Mouse (Mus musculus) liver, postnatal 0 days (tissue): Measurements from ENCODE around the gene Rasal1. TPM values are rescaled to one million over a fixed set of nuclear protein-coding genes. Genes with fewer than 3 reads are reported as not detected.
A peak's percentile ranks its signal among the peaks of the same experiment; 100 is the strongest.

ENCODE experiments used
- ATAC-seq: fragments of 200-750 bp; cut with Nextera tagmentation; 2 replicates; pipeline ENCODE4 v1.8.0; 2017; ENCODE audit warnings: mild to moderate bottlenecking, moderate library complexity
- DNase-seq: peaks from one replicate; pipeline ENCODE4 v3.0.0-alpha.2; 2016
- H3K27ac ChIP-seq: fragments of 300-500 bp; sonication (generic); 2 replicates; pipeline ENCODE4 v1.5.1; 2014; ENCODE audit warnings: antibody characterized with exemption, moderate library complexity, mild to moderate bottlenecking, low read depth
- H3K27me3 ChIP-seq: fragments of 300-500 bp; sonication (generic); 2 replicates; pipeline ENCODE4 v1.6.1; 2014; ENCODE audit warnings: low read length, control low read depth, mixed read lengths; ENCODE audit not compliant: insufficient read depth
- H3K36me3 ChIP-seq: fragments of 300-500 bp; sonication (generic); replicated peaks from 2 replicates; pipeline ENCODE4 v1.6.1; 2014; ENCODE audit warnings: mild to moderate bottlenecking, control low read depth, low read length, moderate library complexity, mixed read lengths; ENCODE audit not compliant: insufficient read depth
- H3K4me1 ChIP-seq: fragments of 300-500 bp; sonication (generic); 2 replicates; pipeline ENCODE4 v1.6.1; 2014; ENCODE audit warnings: antibody characterized with exemption, mild to moderate bottlenecking, control low read depth; ENCODE audit not compliant: insufficient read depth
- H3K4me2 ChIP-seq: fragments of 300-500 bp; sonication (generic); 2 replicates; pipeline ENCODE4 v1.6.1; 2014; ENCODE audit warnings: low read depth, mild to moderate bottlenecking, low read length, moderate library complexity, mixed read lengths
- H3K4me3 ChIP-seq: fragments of 300-500 bp; sonication (generic); 2 replicates; pipeline ENCODE4 v1.5.1; 2014; ENCODE audit warnings: low read depth, low read length
- H3K9ac ChIP-seq: fragments of 300-500 bp; sonication (generic); replicated peaks from 2 replicates; pipeline ENCODE4 v1.6.1; 2014; ENCODE audit warnings: mild to moderate bottlenecking, moderate library complexity
- H3K9me3 ChIP-seq: fragments of 300-500 bp; sonication (generic); 2 replicates; pipeline ENCODE4 v1.6.1; 2016; ENCODE audit warnings: mild to moderate bottlenecking, control low read depth, low read length, mixed read lengths
- CTCF ChIP-seq: sonication (generic); IDR thresholded peaks from 2 replicates; pipeline ENCODE4 v1.5.1; 2016; ENCODE audit warnings: antibody characterized with exemption, low read depth
- EP300 ChIP-seq: IDR thresholded peaks from 2 replicates; pipeline ENCODE4 v1.6.1; 2016; ENCODE audit warnings: antibody characterized with exemption, low read depth, mild to moderate bottlenecking
- WGBS: fragments of 180-500 bp; shearing (Covaris S2); extraction: QIAGEN DNeasy Blood & Tissue Kit; methylation state at CpG from one replicate; pipeline ENCODE4 v1.1.7; 2014; ENCODE audit not compliant: insufficient replicate concordance; 5-methylcytosine and 5-hydroxymethylcytosine counted together
- polyA plus RNA-seq: library from polyadenylated mRNA; unstranded; fragments of >200 nt; fragmentation: Nextera tagmentation; extraction: Ambion mirVana; gene quantifications from 2 replicates; pipeline ENCODE4 v1.2.1, GENCODE M21; 2015

Gene Rasal1
- polyA plus RNA-seq, 1 experiment from 2014 or later, result 0.20 TPM

DNA sequence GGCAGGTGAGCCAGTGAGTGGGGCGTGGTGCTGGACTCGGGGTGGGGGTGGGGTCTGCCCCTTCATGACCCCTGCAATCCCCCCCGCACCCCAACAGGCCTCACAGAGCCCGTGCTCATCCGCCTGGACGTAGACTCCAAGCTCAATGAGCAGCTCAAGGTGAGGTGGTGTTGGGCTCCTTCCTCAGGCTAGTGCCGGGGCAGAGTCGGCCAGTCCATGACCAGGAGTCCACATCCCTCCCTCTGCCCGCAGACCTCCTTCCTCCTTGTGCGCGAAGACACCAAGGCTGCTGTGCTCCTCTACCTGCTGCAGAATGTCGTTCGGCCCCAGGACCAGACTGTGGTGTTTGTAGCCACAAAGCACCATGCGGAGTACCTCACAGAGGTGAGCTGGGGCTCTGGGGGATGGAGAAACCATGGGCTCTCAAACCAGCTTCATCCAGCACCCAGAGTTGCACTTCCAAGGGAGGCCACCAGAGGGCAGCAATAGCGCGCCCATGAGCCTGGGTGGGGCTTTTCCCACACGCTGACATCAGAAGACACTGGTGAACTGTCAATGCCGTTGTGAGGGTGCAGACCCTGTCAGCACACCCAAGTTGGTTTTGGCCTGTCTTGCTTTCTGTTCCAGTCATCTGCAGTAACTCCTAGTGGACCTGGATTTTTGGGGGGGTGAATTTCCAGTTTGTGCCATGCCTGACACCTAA lies 28.1 kb upstream of the Rasal1 start:
- Histone ChIP-seq H3K36me3 (peaks cover 83% of the 10 kb centered on the region), H3K9me3 (no peaks in the 10 kb centered on the region), H3K4me3 (no peak overlapping the region), H3K27ac (0 out of 2 replicates have a peak overlapping the region, but pooled peaks have one; percentile 77), H3K27me3 (no peaks in the 10 kb centered on the region), H3K9ac (no peak overlapping the region), H3K4me2 (no peak overlapping the region), H3K4me1 (no peaks in the 10 kb centered on the region)
- WGBS, result 68% methylated on average over 18 of the region's 18 CpGs
- DNase-seq, result peak; percentile 89
- no peak for TF ChIP-seq EP300
- TF ChIP-seq CTCF, result peak; percentile 100
- peak; percentile 55 for ATAC-seq

GRCm38 (mm10) chr5:120621078-120621765 lies 27.4 kb upstream of the Rasal1 start:
- ATAC-seq, result peak; percentile 38
- H3K4me3 ChIP-seq, result no peak overlapping the region
- peaks cover 86% of the 10 kb centered on the region for H3K36me3 ChIP-seq
- H3K9ac ChIP-seq, result no peak overlapping the region
- no peaks in the 10 kb centered on the region for H3K4me1 ChIP-seq
- peak overlapping the region; percentile 29 for H3K4me2 ChIP-seq
- H3K27ac ChIP-seq, result peak overlapping the region; percentile 77
- no peaks in the 10 kb centered on the region for H3K27me3 ChIP-seq
- DNase-seq, result peak; percentile 59
- TF ChIP-seq CTCF (no peak), EP300 (no peak)
- H3K9me3 ChIP-seq, result no peaks in the 10 kb centered on the region
- WGBS, result 73% methylated on average over 23 of the region's 23 CpGs

DNA sequence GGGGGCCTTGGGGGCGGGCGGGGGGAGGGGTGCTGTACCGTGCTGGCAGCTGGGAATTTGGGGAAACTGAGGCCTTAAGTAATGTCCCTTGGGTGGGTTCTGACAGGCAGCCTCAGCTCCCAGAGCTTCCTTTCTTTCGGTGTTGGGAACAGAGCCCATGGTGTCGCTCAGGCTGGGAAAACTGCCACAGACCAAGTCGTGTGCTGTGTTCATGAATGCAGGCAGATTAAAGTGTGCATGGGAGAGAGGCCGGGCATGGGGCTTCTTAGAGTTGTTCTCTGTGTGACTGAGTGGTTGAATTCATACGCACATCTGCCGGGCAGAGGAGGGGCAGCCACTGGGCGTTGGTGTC lies 26.8 kb upstream of the Rasal1 start:
- no peak for ATAC-seq
- no peaks in the 10 kb centered on the region for H3K27me3 ChIP-seq
- H3K4me2 ChIP-seq, result peak overlapping the region; percentile 29; the same call in 1 of the 2 replicates
- peaks cover 85% of the 10 kb centered on the region for H3K36me3 ChIP-seq
- H3K9me3 ChIP-seq, result no peaks in the 10 kb centered on the region
- H3K4me1 ChIP-seq, result no peaks in the 10 kb centered on the region
- DNase-seq, result no peak
- H3K27ac ChIP-seq, result peak overlapping the region; percentile 77
- WGBS, result 76% methylated on average over 10 of the region's 10 CpGs
- TF ChIP-seq EP300 (no peak), CTCF (no peak)
- no peak overlapping the region for H3K4me3 ChIP-seq
- no peak overlapping the region for H3K9ac ChIP-seq

DNA sequence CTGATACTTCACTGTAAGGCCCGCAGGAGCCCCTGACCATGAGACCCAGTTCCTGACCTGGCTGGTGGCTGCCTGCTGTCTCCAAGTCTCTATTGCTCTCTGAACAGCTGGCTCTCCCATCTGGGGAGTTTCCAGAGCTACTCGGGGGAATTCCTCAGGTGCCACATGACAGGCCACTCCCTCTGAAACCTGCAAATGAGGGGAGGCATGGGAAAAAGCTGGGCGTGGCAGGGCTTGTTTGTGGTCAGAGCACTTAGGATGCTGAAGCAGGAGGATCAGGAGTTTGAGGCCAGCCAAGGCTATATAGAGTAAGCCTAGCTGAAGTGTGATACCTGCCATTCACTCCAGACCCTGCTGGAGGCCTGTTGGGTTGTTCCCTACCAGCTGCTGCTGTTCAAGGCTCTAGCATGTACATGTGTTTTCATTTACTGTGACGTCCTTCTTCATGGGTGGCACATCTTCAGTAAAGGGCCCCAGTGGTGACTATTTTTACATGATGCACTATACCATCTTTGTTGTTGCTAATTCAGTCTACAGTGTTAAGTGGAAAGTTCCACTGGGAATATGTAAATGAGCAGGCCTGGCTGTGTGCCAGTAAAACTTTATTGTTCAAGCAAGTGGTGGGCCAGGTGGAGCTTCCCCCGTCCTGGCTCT lies 26.3 kb upstream of the Rasal1 start:
- Histone ChIP-seq H3K27ac (peak overlapping the region; percentile 77), H3K27me3 (no peaks in the 10 kb centered on the region), H3K9me3 (no peaks in the 10 kb centered on the region), H3K4me3 (no peak overlapping the region), H3K36me3 (peaks cover 85% of the 10 kb centered on the region), H3K4me1 (no peaks in the 10 kb centered on the region), H3K9ac (no peak overlapping the region), H3K4me2 (no peak overlapping the region)
- DNase-seq, result no peak
- WGBS, result 74% methylated on average over 5 of the region's 5 CpGs
- no peak for ATAC-seq
- TF ChIP-seq CTCF (0 out of 2 replicates have a peak, but pooled peaks have one; percentile 1), EP300 (no peak)

DNA sequence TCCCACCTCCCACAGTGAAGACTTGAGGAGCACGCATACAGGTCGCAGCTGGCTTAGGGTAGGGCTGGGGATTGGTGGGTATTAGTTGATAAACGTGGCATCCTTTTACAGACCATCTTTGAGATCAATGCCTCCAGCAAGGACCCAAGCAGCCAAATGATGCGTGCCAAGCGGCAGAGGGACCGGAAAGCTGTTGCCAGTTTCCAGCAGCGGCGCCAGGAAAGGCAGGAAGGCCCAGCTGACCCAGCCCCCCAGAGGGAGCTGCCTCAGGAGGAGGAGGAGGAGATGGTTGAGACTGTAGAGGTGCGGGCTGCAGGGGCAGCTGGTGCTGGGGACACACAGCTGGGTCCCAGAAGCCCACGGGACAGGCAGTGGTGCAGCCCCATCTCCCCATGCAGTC lies 24.2 kb upstream of the Rasal1 start:
- Histone ChIP-seq H3K9me3 (no peaks in the 10 kb centered on the region), H3K4me1 (no peaks in the 10 kb centered on the region), H3K4me2 (no peak overlapping the region), H3K36me3 (peaks cover 78% of the 10 kb centered on the region), H3K4me3 (no peak overlapping the region), H3K27ac (no peak overlapping the region), H3K9ac (no peak overlapping the region), H3K27me3 (no peaks in the 10 kb centered on the region)
- TF ChIP-seq EP300 (no peak), CTCF (no peak)
- no peak for DNase-seq
- WGBS, result 89% methylated on average over 10 of the region's 10 CpGs
- ATAC-seq, result no peak

DNA sequence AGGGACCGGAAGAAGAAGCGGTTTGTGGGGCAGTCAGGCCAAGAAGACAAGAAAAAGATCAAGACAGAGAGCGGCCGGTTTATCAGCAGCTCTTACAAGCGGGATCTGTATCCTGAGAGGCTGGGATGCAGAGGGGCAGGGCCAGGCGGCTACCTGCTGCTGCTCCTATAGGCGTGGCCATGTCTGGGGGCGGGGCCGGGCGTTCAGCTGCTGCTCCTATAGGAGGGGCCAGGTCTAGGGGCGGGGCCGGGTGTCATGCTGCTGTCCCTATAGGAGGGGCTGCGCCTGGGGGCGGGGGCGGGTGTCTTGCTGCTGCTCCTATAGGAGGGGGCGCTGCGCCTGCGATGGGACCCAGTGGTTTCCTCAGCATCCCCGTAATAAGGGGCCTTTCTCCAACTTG lies 22.2 kb upstream of the Rasal1 start:
- H3K4me3 ChIP-seq, result no peak overlapping the region
- 0 out of 2 replicates have a peak, but pooled peaks cover 3% of the 10 kb centered on the region for H3K27me3 ChIP-seq
- no peaks in the 10 kb centered on the region for H3K4me1 ChIP-seq
- no peak for TF ChIP-seq EP300
- TF ChIP-seq CTCF, result no peak
- peak; percentile 73 for ATAC-seq
- DNase-seq, result peak; percentile 74
- H3K9ac ChIP-seq, result no peak overlapping the region
- WGBS, result 70% methylated on average over 18 of the region's 19 CpGs
- peaks cover 58% of the 10 kb centered on the region for H3K36me3 ChIP-seq
- no peaks in the 10 kb centered on the region for H3K9me3 ChIP-seq
- no peak overlapping the region for H3K4me2 ChIP-seq
- H3K27ac ChIP-seq, result no peak overlapping the region
